Mouse (Mus musculus) brain, embryonic 14.5 days (tissue): ENCODE results near the gene Jup.

Experiments
- CTCF ChIP-seq: fragments of 200-500 bp; IDR thresholded peaks from 2 replicates; pipeline ENCODE4 v1.5.1; 2012; ENCODE audit warnings: inconsistent platforms, mild to moderate bottlenecking, moderate library complexity, borderline replicate concordance; ENCODE audit not compliant: insufficient read depth, insufficient read length; ENCODE audit errors: extremely low read depth
- POLR2A ChIP-seq: fragments of 200-500 bp; IDR thresholded peaks from 2 replicates; pipeline ENCODE4 v1.6.1; 2012; ENCODE audit warnings: mild to moderate bottlenecking, inconsistent platforms, borderline replicate concordance; ENCODE audit not compliant: poor library complexity, insufficient read depth, insufficient read length, severe bottlenecking; ENCODE audit errors: extremely low read depth

- TF ChIP-seq CTCF: peak; percentile 61
- peak; percentile 56 for TF ChIP-seq POLR2A
These were observed 16.7 kb upstream of the Jup start, which contains the start of gene P3h4 for GRCm38 (mm10) chr11:100414021-100414913.
